Mouse (Mus musculus): Measurements from ENCODE around the gene Eml6. TPM values are rescaled to one million over a fixed set of nuclear protein-coding genes. Genes with fewer than 3 reads are reported as not detected.

Eml6 gene
- polyA plus RNA-seq, 1 experiment: 17.4 TPM

DNA sequence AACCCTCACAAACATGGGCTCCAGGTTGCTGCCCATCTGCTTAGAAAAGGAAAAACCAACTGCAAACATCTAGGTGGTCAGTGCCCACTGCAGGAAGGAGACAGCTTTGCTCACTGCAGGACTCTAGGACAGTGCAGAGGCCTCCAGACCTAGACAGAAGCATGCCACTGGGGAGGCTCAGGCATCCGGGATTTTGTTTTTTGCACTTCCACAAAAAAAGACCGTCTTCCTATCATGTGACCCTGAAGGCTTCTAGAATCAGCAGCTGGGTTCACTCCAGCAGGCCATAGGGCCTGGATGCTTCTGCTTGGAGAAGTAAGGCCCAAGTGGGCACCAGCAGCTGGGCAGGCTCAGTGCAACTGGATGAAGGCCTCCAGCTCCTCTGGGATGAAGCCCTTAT lies 202.7 kb downstream of the Eml6 start:
- H3K4me3 ChIP-seq (ENCODE audit: control insufficient read depth, low read depth, low read length): peak overlapping the region; percentile 88
- TF ChIP-seq CTCF (IDR thresholded peaks at IDR 0.05; ENCODE audit: control insufficient read depth, insufficient read depth, insufficient replicate concordance, low read depth, low read length) (no peak), POLR2A (IDR thresholded peaks at IDR 0.05; ENCODE audit: control insufficient read depth, low read depth, low read length) (no peak)
- H3K36me3 ChIP-seq (ENCODE audit: control insufficient read depth, insufficient read depth, low read length): no peaks in the 10 kb centered on the region
- no peaks in the 10 kb centered on the region for H3K27me3 ChIP-seq (ENCODE audit: control insufficient read depth, insufficient read depth, low read length)
- no peak overlapping the region for H3K27ac ChIP-seq (ENCODE audit: control insufficient read depth, insufficient read depth, low read depth, low read length)
- peaks cover 21% of the 10 kb centered on the region for H3K4me1 ChIP-seq (ENCODE audit: control insufficient read depth, insufficient read depth, low read length)

DNA sequence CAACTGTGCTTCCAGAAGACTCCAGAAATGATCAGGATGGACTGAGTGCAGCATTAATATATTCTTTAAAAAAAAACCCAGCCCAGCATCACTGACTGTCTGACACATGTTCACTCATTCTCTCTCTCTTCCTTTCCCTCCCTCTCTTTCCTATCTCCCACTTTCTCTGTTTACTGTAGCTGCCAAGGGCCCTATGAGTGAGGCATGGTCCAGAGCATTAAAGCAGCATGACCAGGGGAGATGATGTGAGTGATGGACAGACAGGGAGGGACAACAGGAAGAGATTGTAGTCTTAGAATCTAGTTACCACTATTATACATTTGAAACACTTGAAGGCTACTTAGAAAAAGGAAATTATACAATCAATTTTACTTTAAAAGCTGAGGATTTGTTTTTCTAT lies 210.2 kb downstream of the Eml6 start:
- H3K27ac ChIP-seq (ENCODE audit: control insufficient read depth, insufficient read depth, low read depth, low read length): no peak overlapping the region
- no peaks in the 10 kb centered on the region for H3K27me3 ChIP-seq (ENCODE audit: control insufficient read depth, insufficient read depth, low read length)
- TF ChIP-seq CTCF (IDR thresholded peaks at IDR 0.05; ENCODE audit: control insufficient read depth, insufficient read depth, insufficient replicate concordance, low read depth, low read length) (no peak), POLR2A (IDR thresholded peaks at IDR 0.05; ENCODE audit: control insufficient read depth, low read depth, low read length) (no peak)
- no peak overlapping the region for H3K4me3 ChIP-seq (ENCODE audit: control insufficient read depth, low read depth, low read length)
- H3K36me3 ChIP-seq (ENCODE audit: control insufficient read depth, insufficient read depth, low read length): no peaks in the 10 kb centered on the region
- H3K4me1 ChIP-seq (ENCODE audit: control insufficient read depth, insufficient read depth, low read length): no peaks in the 10 kb centered on the region

DNA sequence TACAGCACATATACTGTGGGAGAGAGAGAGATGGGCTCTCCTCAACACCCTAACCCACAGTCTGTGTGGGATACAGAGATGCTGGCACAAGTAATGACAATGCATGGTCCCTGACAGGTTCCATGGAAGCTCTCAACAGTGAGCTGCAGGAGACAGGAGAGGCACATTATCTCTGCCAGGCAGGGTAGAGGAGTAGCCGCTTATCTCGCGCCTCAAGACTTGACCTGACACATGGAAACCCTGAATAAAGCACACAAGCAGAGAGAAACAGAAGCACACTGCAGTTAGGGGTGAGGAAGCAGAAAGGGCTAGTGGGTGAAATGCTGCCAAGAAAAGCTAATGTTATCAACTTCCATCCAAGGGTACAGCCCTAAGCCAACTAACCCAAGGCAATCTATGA lies 210.6 kb downstream of the Eml6 start:
- H3K27ac ChIP-seq (ENCODE audit: control insufficient read depth, insufficient read depth, low read depth, low read length): no peak overlapping the region
- H3K4me1 ChIP-seq (ENCODE audit: control insufficient read depth, insufficient read depth, low read length): no peaks in the 10 kb centered on the region
- no peak overlapping the region for H3K4me3 ChIP-seq (ENCODE audit: control insufficient read depth, low read depth, low read length)
- no peaks in the 10 kb centered on the region for H3K36me3 ChIP-seq (ENCODE audit: control insufficient read depth, insufficient read depth, low read length)
- TF ChIP-seq POLR2A (IDR thresholded peaks at IDR 0.05; ENCODE audit: control insufficient read depth, low read depth, low read length) (no peak), CTCF (IDR thresholded peaks at IDR 0.05; ENCODE audit: control insufficient read depth, insufficient read depth, insufficient replicate concordance, low read depth, low read length) (no peak)
- no peaks in the 10 kb centered on the region for H3K27me3 ChIP-seq (ENCODE audit: control insufficient read depth, insufficient read depth, low read length)

DNA sequence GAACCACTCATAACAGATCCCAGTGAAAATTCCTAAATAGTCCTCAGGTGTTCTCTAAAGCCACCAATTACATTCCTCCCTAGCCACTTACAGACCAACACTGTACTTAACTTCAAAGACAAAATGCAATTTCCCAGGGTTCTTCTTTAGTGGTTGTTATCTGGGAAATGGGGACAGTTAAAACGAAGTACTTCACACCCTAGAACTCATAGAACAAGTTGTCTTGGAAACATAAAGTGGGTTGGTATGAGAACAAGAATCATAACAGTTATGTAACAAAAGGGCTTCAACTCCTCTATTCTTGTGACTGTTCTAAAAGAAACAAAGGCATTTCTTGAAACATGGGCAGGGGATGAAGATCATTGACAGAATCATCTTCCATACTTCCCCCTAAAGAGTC lies 212.6 kb downstream of the Eml6 start:
- H3K36me3 ChIP-seq (ENCODE audit: control insufficient read depth, insufficient read depth, low read length): no peaks in the 10 kb centered on the region
- H3K27me3 ChIP-seq (ENCODE audit: control insufficient read depth, insufficient read depth, low read length): no peaks in the 10 kb centered on the region
- TF ChIP-seq CTCF (IDR thresholded peaks at IDR 0.05; ENCODE audit: control insufficient read depth, insufficient read depth, insufficient replicate concordance, low read depth, low read length) (no peak), POLR2A (IDR thresholded peaks at IDR 0.05; ENCODE audit: control insufficient read depth, low read depth, low read length) (no peak)
- no peaks in the 10 kb centered on the region for H3K4me1 ChIP-seq (ENCODE audit: control insufficient read depth, insufficient read depth, low read length)
- H3K27ac ChIP-seq (ENCODE audit: control insufficient read depth, insufficient read depth, low read depth, low read length): no peak overlapping the region
- H3K4me3 ChIP-seq (ENCODE audit: control insufficient read depth, low read depth, low read length): no peak overlapping the region

DNA sequence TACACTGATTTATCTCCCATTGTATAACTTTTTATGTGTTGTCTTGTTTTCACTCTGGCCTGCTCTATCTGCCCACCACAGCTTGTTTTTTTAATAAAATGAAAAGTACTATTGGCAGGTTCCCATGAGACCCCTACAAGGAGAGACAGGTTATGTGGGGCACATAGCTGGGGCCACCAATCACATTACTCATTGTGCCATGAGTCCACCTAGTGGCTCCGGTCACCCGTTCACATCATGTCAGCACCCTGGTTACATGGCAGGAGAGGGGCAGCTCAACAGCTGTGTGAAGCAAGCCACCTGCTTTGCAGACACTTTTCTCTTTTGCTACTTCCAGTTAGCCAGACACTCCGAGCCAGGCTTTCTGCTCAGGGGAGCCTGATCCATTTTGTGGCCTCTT lies 213.4 kb downstream of the Eml6 start:
- Histone ChIP-seq H3K4me3 (ENCODE audit: control insufficient read depth, low read depth, low read length) (peak overlapping the region; percentile 35), H3K36me3 (ENCODE audit: control insufficient read depth, insufficient read depth, low read length) (no peaks in the 10 kb centered on the region), H3K27ac (ENCODE audit: control insufficient read depth, insufficient read depth, low read depth, low read length) (no peak overlapping the region), H3K27me3 (ENCODE audit: control insufficient read depth, insufficient read depth, low read length) (no peaks in the 10 kb centered on the region), H3K4me1 (ENCODE audit: control insufficient read depth, insufficient read depth, low read length) (no peaks in the 10 kb centered on the region)
- TF ChIP-seq CTCF (IDR thresholded peaks at IDR 0.05; ENCODE audit: control insufficient read depth, insufficient read depth, insufficient replicate concordance, low read depth, low read length) (no peak), POLR2A (IDR thresholded peaks at IDR 0.05; ENCODE audit: control insufficient read depth, low read depth, low read length) (no peak)

DNA sequence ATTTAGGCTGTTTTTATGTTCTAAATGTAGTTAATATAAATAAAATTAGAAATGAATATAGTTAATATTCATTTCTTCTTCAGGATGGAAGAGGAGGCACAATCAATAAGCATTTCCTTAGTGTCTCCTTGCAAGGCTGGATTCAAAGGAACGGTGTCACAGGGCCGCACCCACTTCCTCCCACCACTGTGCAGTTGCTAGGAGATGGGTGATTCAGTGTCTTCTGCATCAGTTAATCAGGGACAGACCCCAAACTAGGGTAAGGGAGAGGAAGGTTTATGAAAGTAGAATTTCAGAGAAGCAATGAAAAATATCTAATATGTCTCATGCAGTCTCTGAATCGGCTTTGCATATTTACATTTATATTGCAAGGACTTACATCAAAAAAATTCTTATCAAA lies 215.5 kb downstream of the Eml6 start:
- no peaks in the 10 kb centered on the region for H3K36me3 ChIP-seq (ENCODE audit: control insufficient read depth, insufficient read depth, low read length)
- no peak overlapping the region for H3K27ac ChIP-seq (ENCODE audit: control insufficient read depth, insufficient read depth, low read depth, low read length)
- H3K4me1 ChIP-seq (ENCODE audit: control insufficient read depth, insufficient read depth, low read length): no peaks in the 10 kb centered on the region
- H3K4me3 ChIP-seq (ENCODE audit: control insufficient read depth, low read depth, low read length): no peak overlapping the region
- no peaks in the 10 kb centered on the region for H3K27me3 ChIP-seq (ENCODE audit: control insufficient read depth, insufficient read depth, low read length)
- TF ChIP-seq POLR2A (IDR thresholded peaks at IDR 0.05; ENCODE audit: control insufficient read depth, low read depth, low read length): no peak
- TF ChIP-seq CTCF (IDR thresholded peaks at IDR 0.05; ENCODE audit: control insufficient read depth, insufficient read depth, insufficient replicate concordance, low read depth, low read length): no peak

DNA sequence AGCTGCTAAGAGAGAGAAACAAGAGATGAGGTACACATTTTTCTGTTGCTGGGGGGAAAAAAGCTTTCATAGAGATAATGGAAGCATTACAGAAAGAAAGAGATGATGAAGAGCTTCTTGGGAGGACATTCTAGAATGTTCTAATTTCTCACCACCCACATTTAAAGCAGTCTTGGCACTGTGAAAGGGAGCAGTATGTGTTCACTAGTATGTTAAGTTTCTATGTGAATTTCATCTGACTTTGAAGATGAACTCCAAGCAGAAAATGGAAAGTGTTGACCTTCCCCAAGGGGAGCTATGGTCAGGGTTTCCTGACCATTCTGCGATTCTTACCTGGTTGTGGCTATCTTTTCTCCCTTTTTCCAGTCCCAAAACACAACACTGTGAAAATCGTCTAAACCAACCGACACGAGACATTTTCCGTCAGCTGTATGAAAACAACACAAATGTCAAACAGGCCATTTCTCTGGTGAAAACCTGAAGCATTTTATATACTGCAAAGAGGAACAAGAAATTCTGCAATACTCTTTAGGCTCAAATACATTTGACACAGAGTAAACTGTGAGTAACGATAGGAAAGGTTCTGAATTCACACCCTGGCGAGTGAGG lies 216.7 kb downstream of the Eml6 start:
- H3K4me1 ChIP-seq (ENCODE audit: control insufficient read depth, insufficient read depth, low read length): no peaks in the 10 kb centered on the region
- TF ChIP-seq POLR2A (IDR thresholded peaks at IDR 0.05; ENCODE audit: control insufficient read depth, low read depth, low read length): no peak
- no peak for TF ChIP-seq CTCF (IDR thresholded peaks at IDR 0.05; ENCODE audit: control insufficient read depth, insufficient read depth, insufficient replicate concordance, low read depth, low read length)
- no peak overlapping the region for H3K4me3 ChIP-seq (ENCODE audit: control insufficient read depth, low read depth, low read length)
- no peaks in the 10 kb centered on the region for H3K27me3 ChIP-seq (ENCODE audit: control insufficient read depth, insufficient read depth, low read length)
- no peak overlapping the region for H3K27ac ChIP-seq (ENCODE audit: control insufficient read depth, insufficient read depth, low read depth, low read length)
- no peaks in the 10 kb centered on the region for H3K36me3 ChIP-seq (ENCODE audit: control insufficient read depth, insufficient read depth, low read length)
